Mouse (Mus musculus): ENCODE data around the gene Trnp1.

GRCm38 (mm10) chr4:133504755-133505485 lies 6.6 kb upstream of the Trnp1 start:
- TF ChIP-seq CTCF (IDR thresholded peaks at IDR 0.05; ENCODE audit: low read depth): no peak
- no peak for TF ChIP-seq EP300 (optimal IDR thresholded peaks at IDR 0.05)

All from stomach, postnatal 0 days (tissue).